Mouse (Mus musculus) myocyte (in vitro differentiated cells): ENCODE data around the gene Dnajc27.

Experiments used
- CEBPB ChIP-seq: IDR thresholded peaks from 2 replicates; pipeline ENCODE4 v1.6.1; 2011; ENCODE audit warnings: mild to moderate bottlenecking, moderate library complexity; ENCODE audit not compliant: poor library complexity, insufficient read depth, severe bottlenecking
- E2F4 ChIP-seq: IDR thresholded peaks from one replicate; pipeline ENCODE4 v1.6.1; 2011; ENCODE audit warnings: mild to moderate bottlenecking, control low read depth, moderate library complexity; ENCODE audit not compliant: insufficient read depth
- MAX ChIP-seq: IDR thresholded peaks from one replicate; pipeline ENCODE4 v1.6.1; 2011; ENCODE audit warnings: low read depth, mild to moderate bottlenecking, control low read depth
- MYOG ChIP-seq, 3 experiments: IDR thresholded peaks; one replicate each; pipeline ENCODE4 v1.6.1; 2011; ENCODE audit warnings: control low read depth in 2 of 3, low read depth in 2 of 3, mild to moderate bottlenecking in 2 of 3; ENCODE audit not compliant: insufficient read length in 2 of 3, control insufficient read depth in 1 of 3, insufficient read depth in 1 of 3
- POLR2A ChIP-seq: IDR thresholded peaks from one replicate; pipeline ENCODE4 v1.6.1; 2011; ENCODE audit warnings: low read depth, mild to moderate bottlenecking, control low read depth, moderate library complexity; ENCODE audit not compliant: insufficient read length
- USF1 ChIP-seq: IDR thresholded peaks from one replicate; pipeline ENCODE4 v1.6.1; 2011; ENCODE audit warnings: low read depth, mild to moderate bottlenecking, control low read depth, moderate library complexity

- TF ChIP-seq POLR2A (no peak), MYOG (IDR thresholded peaks at IDR 0.05; ENCODE audit: control insufficient read depth in 1 of 3, insufficient read depth in 1 of 3, insufficient read length in 2 of 3, low read depth in 2 of 3) (no peak), MAX (no peak), E2F4 (no peak), CEBPB (no peak), USF1 (no peak)
Measured at GRCm38 (mm10) chr12:4117579-4117978, 35.2 kb downstream of the Dnajc27 start.
